Mouse (Mus musculus): Measurements from ENCODE around the gene Gm20388. TPM values are rescaled to one million over a fixed set of nuclear protein-coding genes. Genes with fewer than 3 reads are reported as not detected.
A peak's percentile ranks its signal among the peaks of the same experiment; 100 is the strongest.
"Not testable (repeated sequence)": the region's sequence is repeated elsewhere in the genome, so short reads cannot be mapped to it uniquely, and the experiment has no call there.

Gm20388 gene
- polyA plus RNA-seq, 1 experiment from 2014 or later: not detected

DNA sequence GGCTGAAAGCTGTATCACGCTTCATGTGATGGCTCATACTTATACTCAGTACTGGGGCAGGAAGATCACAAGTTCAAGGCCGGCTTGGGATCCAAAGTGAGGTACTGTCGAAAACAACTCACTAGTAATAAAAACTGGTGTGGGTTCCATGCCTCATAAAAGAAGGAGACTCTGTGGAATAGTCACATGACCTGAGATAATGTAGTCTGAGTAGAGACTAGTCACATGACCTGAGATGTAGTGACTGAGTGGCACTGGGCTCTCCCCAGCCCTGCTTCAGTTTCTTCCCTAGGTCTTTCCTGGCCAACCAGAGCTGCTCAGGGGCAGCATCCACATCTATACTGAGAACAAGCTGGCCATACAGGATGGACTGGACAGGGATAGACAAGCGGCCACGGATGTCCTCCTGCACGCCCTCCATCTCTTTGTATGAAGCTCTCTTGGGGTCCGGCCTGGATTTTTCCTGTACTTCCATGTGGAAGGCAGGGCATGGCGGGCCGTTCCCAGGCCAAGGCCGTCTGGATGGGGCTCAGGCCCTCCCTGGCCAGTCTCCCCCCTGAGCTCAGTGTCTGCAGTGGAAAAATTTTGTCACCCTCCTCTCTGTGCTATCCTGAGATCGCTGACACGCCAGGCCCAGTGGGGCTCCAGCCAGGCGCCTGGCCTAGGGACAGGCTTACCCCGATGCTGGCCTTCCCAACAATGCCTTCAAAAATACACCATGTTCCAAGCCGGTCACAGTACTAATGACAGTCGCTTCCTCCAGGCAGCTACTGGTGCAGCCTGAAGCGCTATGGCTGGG, 2713.4 kb downstream of the Gm20388 start:
- H3K4me1 ChIP-seq (replicated peaks; ENCODE audit: control insufficient read depth, insufficient read depth, low read length): no peaks in the 10 kb centered on the region
- ATAC-seq (ENCODE audit: low read depth): no peak
- H3K4me3 ChIP-seq (ENCODE audit: low read length): no peak overlapping the region
- no peak overlapping the region for H3K4me2 ChIP-seq (ENCODE audit: low read depth, low read length)
- H3K27ac ChIP-seq (ENCODE audit: low read length): no peak overlapping the region
- H3K27me3 ChIP-seq (ENCODE audit: control insufficient read depth, insufficient read depth, low read depth, low read length): no peaks in the 10 kb centered on the region
- no peak overlapping the region for H3K9ac ChIP-seq (ENCODE audit: low read length)
- WGBS: 83% methylated on average over 17 of the region's 17 CpGs
- no peaks in the 10 kb centered on the region for H3K36me3 ChIP-seq (ENCODE audit: control insufficient read depth, insufficient read depth, low read length)
- no peaks in the 10 kb centered on the region for H3K9me3 ChIP-seq (ENCODE audit: control insufficient read depth, low read length)

DNA sequence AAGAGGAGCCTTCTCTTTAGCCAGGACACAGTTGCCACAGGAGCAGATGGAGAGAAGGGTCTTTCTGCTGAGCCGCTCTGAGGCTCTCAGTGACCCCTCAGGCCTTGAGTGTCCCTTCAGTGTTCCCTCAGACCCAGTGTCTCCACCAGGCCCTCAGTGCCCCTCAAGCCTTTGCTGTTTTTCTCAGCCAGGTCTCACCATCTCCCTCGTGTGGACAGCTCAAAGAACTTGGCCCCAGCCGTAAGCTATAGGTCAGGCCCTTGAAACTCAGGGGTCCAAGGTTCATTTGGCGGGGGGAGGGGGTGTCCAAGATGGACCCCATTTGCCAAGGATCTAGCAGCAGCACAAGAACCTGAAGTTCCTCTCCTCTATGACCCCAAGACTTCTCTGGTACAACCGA, 2714.0 kb downstream of the Gm20388 start:
- Histone ChIP-seq H3K27ac (ENCODE audit: low read length) (no peak overlapping the region), H3K36me3 (ENCODE audit: control insufficient read depth, insufficient read depth, low read length) (no peaks in the 10 kb centered on the region), H3K4me2 (ENCODE audit: low read depth, low read length) (no peak overlapping the region), H3K4me3 (ENCODE audit: low read length) (no peak overlapping the region), H3K9me3 (ENCODE audit: control insufficient read depth, low read length) (no peaks in the 10 kb centered on the region), H3K4me1 (replicated peaks; ENCODE audit: control insufficient read depth, insufficient read depth, low read length) (no peaks in the 10 kb centered on the region), H3K27me3 (ENCODE audit: control insufficient read depth, insufficient read depth, low read depth, low read length) (no peaks in the 10 kb centered on the region), H3K9ac (ENCODE audit: low read length) (no peak overlapping the region)
- WGBS: 65% methylated on average over 5 of the region's 5 CpGs
- no peak for ATAC-seq (ENCODE audit: low read depth)

DNA sequence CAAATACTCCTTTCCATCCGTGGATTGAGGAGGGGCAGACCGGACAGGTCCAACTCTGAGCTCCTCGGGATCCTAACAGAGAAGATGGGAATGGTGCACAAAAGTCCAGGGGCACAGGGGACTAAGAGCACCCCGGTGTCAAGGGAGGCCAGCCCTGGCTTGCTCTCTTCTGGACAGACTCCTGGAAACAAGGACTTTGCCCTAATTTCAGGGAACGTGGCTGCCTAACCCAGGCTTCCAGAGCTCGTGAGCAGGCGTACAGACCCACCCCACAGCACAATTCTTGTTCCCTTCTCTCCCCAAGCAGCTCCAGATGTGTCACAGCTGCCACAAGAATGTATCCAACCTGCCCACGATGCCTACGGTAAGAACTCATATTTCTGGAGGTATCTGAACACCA, 2715.2 kb downstream of the Gm20388 start:
- H3K9me3 ChIP-seq (ENCODE audit: control insufficient read depth, low read length): no peaks in the 10 kb centered on the region
- no peak overlapping the region for H3K9ac ChIP-seq (ENCODE audit: low read length)
- H3K4me3 ChIP-seq (ENCODE audit: low read length): no peak overlapping the region
- 65% methylated on average over 9 of the region's 9 CpGs for WGBS
- H3K27ac ChIP-seq (ENCODE audit: low read length): no peak overlapping the region
- H3K36me3 ChIP-seq (ENCODE audit: control insufficient read depth, insufficient read depth, low read length): no peaks in the 10 kb centered on the region
- no peaks in the 10 kb centered on the region for H3K4me1 ChIP-seq (replicated peaks; ENCODE audit: control insufficient read depth, insufficient read depth, low read length)
- no peak overlapping the region for H3K4me2 ChIP-seq (ENCODE audit: low read depth, low read length)
- ATAC-seq (ENCODE audit: low read depth): no peak
- peaks cover 3% of the 10 kb centered on the region; the same call in 1 of the 2 replicates for H3K27me3 ChIP-seq (ENCODE audit: control insufficient read depth, insufficient read depth, low read depth, low read length)

DNA sequence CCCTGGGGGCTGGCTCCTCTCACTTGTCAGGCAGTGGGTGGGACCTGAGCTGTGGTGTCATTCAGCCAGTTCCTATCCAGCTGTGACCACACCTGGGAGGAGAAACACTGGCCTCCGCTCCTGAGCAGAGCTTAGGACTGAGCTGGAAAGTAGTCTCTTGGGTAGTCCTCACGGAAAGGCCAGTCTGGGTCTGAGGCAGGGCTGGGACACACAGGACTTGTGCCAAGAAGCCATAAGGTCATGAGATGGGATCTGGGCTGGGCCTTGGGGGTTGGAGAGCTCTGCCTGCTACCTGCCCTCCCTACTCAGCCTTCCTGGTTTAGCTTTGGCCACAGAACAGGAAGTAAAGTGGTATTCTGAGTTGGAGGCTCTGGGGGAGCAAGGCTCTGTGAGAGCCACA, 2716.3 kb downstream of the Gm20388 start:
- no peaks in the 10 kb centered on the region for H3K4me1 ChIP-seq (replicated peaks; ENCODE audit: control insufficient read depth, insufficient read depth, low read length)
- no peak for ATAC-seq (ENCODE audit: low read depth)
- peaks cover 3% of the 10 kb centered on the region; the same call in 1 of the 2 replicates for H3K27me3 ChIP-seq (ENCODE audit: control insufficient read depth, insufficient read depth, low read depth, low read length)
- H3K4me2 ChIP-seq (ENCODE audit: low read depth, low read length): no peak overlapping the region
- no peaks in the 10 kb centered on the region for H3K36me3 ChIP-seq (ENCODE audit: control insufficient read depth, insufficient read depth, low read length)
- H3K4me3 ChIP-seq (ENCODE audit: low read length): no peak overlapping the region
- no peaks in the 10 kb centered on the region for H3K9me3 ChIP-seq (ENCODE audit: control insufficient read depth, low read length)
- 88% methylated on average over 2 of the region's 2 CpGs for WGBS
- H3K9ac ChIP-seq (ENCODE audit: low read length): no peak overlapping the region
- no peak overlapping the region for H3K27ac ChIP-seq (ENCODE audit: low read length)

DNA sequence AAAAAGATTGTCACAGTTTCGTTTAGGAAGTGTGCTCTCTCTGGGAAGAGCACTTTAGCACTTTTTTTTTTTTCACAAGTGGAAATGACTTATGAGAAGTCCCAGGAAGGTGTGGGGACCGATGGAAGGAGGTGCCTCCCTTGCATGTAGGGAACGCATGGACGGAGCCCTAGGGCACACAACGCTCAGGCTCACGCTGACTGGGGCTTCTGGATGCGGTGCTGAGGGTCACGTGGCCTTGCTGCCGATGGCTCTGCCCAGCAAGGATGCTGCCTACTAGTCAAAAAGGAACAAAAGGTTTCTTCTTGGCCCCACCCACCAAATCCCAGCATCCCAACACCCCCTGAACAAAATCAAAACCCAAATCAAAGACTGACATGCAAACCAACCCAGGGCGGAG, 2718.7 kb downstream of the Gm20388 start:
- Histone ChIP-seq H3K36me3 (ENCODE audit: control insufficient read depth, insufficient read depth, low read length) (0 out of 2 replicates have a peak, but pooled peaks cover 4% of the 10 kb centered on the region), H3K4me2 (ENCODE audit: low read depth, low read length) (no peak overlapping the region), H3K27ac (ENCODE audit: low read length) (no peak overlapping the region), H3K9me3 (ENCODE audit: control insufficient read depth, low read length) (no peaks in the 10 kb centered on the region), H3K4me3 (ENCODE audit: low read length) (no peak overlapping the region), H3K27me3 (ENCODE audit: control insufficient read depth, insufficient read depth, low read depth, low read length) (peaks cover 3% of the 10 kb centered on the region; the same call in 1 of the 2 replicates), H3K9ac (ENCODE audit: low read length) (no peak overlapping the region), H3K4me1 (replicated peaks; ENCODE audit: control insufficient read depth, insufficient read depth, low read length) (no peaks in the 10 kb centered on the region)
- 48% methylated on average over 10 of the region's 10 CpGs for WGBS
- ATAC-seq (ENCODE audit: low read depth): no peak

DNA sequence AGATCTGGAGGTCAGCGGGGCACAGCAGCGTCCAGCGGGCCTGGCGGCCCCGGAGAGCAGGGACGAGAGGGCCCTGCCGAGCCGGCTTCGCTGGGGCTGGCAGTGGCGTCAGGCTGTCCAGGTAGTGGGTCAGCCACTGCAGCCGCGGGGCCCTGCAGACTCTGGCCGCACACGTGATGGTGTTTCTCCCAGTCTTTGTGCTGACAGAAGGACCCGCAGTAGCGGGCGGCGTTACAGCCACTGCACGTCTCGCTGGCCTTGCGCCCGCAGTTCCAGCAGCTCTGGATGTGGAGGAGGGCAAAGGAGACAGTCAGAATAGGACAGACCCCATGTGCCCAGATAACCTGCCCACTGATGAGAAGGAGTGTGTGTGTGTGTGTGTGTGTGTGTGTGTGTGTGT, 2720.1 kb downstream of the Gm20388 start:
- peak; percentile 31; the same call in 1 of the 2 replicates for ATAC-seq (ENCODE audit: low read depth)

DNA sequence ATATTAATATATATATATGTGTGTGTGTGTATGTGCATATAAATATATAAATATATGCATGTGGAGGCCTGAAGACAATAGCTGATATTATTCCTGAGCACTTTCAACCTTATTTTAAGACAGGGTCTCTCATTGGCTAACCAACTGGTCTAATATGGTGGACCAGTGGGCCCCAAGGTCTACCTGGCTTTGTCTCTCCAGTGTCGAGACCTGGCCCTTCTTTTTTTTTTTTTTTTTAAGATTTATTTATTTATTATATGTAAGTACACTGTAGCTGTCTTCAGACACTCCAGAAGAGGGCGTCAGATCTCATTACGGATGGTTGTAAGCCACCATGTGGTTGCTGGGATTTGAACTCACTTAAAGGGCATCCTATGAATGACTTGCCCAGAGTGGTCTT, 2721.5 kb downstream of the Gm20388 start:
- H3K27ac ChIP-seq (ENCODE audit: low read length); H3K4me3 ChIP-seq (ENCODE audit: low read length); H3K36me3 ChIP-seq (ENCODE audit: control insufficient read depth, insufficient read depth, low read length); H3K4me1 ChIP-seq (replicated peaks; ENCODE audit: control insufficient read depth, insufficient read depth, low read length); H3K27me3 ChIP-seq (ENCODE audit: control insufficient read depth, insufficient read depth, low read depth, low read length); H3K9me3 ChIP-seq (ENCODE audit: control insufficient read depth, low read length); H3K9ac ChIP-seq (ENCODE audit: low read length); ATAC-seq (ENCODE audit: low read depth); H3K4me2 ChIP-seq (ENCODE audit: low read depth, low read length): not testable (repeated sequence)
- 61% methylated on average over 3 of the region's 3 CpGs for WGBS

More for the DNA sequence above, 2720.1 kb downstream of the Gm20388 start:
- no peak overlapping the region for H3K9ac ChIP-seq (ENCODE audit: low read length)
- H3K4me2 ChIP-seq (ENCODE audit: low read depth, low read length): peak overlapping the region; percentile 27; the same call in 1 of the 2 replicates
- WGBS: 54% methylated on average over 22 of the region's 22 CpGs
- H3K27ac ChIP-seq (ENCODE audit: low read length): no peak overlapping the region
- no peaks in the 10 kb centered on the region for H3K4me1 ChIP-seq (replicated peaks; ENCODE audit: control insufficient read depth, insufficient read depth, low read length)
- 0 out of 2 replicates have a peak overlapping the region, but pooled peaks have one; percentile 8 for H3K4me3 ChIP-seq (ENCODE audit: low read length)
- peaks cover 3% of the 10 kb centered on the region; the same call in 1 of the 2 replicates for H3K27me3 ChIP-seq (ENCODE audit: control insufficient read depth, insufficient read depth, low read depth, low read length)
- H3K36me3 ChIP-seq (ENCODE audit: control insufficient read depth, insufficient read depth, low read length): 0 out of 2 replicates have a peak, but pooled peaks cover 4% of the 10 kb centered on the region
- no peaks in the 10 kb centered on the region for H3K9me3 ChIP-seq (ENCODE audit: control insufficient read depth, low read length)

DNA sequence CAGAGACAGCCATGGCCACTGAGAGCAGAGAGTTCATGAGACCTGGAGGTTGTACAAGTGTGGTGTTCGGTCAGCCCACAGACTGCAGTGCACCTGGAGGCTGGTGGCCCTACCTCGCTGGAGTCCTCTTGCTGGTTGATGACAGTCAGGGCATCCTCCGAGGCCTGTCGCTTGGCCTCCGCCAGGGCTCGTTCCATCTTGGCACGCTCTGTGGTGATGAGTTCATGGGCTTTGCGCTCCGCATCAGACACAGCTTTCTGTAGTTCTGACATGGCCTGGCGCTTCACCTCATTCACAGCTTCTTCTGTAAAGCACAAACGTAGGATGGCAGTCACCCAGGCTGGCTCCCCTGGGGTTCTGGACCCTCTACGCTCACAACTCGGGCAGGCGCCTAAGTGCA, 2722.6 kb downstream of the Gm20388 start:
- Histone ChIP-seq H3K4me1 (replicated peaks; ENCODE audit: control insufficient read depth, insufficient read depth, low read length) (peaks cover 3% of the 10 kb centered on the region; the same call in 1 of the 2 replicates), H3K36me3 (ENCODE audit: control insufficient read depth, insufficient read depth, low read length) (0 out of 2 replicates have a peak, but pooled peaks cover 4% of the 10 kb centered on the region), H3K4me3 (ENCODE audit: low read length) (no peak overlapping the region), H3K9me3 (ENCODE audit: control insufficient read depth, low read length) (no peaks in the 10 kb centered on the region), H3K4me2 (ENCODE audit: low read depth, low read length) (no peak overlapping the region), H3K27me3 (ENCODE audit: control insufficient read depth, insufficient read depth, low read depth, low read length) (peaks cover 3% of the 10 kb centered on the region; the same call in 1 of the 2 replicates), H3K27ac (ENCODE audit: low read length) (no peak overlapping the region), H3K9ac (ENCODE audit: low read length) (no peak overlapping the region)
- 87% methylated on average over 14 of the region's 14 CpGs for WGBS
- no peak for ATAC-seq (ENCODE audit: low read depth)

DNA sequence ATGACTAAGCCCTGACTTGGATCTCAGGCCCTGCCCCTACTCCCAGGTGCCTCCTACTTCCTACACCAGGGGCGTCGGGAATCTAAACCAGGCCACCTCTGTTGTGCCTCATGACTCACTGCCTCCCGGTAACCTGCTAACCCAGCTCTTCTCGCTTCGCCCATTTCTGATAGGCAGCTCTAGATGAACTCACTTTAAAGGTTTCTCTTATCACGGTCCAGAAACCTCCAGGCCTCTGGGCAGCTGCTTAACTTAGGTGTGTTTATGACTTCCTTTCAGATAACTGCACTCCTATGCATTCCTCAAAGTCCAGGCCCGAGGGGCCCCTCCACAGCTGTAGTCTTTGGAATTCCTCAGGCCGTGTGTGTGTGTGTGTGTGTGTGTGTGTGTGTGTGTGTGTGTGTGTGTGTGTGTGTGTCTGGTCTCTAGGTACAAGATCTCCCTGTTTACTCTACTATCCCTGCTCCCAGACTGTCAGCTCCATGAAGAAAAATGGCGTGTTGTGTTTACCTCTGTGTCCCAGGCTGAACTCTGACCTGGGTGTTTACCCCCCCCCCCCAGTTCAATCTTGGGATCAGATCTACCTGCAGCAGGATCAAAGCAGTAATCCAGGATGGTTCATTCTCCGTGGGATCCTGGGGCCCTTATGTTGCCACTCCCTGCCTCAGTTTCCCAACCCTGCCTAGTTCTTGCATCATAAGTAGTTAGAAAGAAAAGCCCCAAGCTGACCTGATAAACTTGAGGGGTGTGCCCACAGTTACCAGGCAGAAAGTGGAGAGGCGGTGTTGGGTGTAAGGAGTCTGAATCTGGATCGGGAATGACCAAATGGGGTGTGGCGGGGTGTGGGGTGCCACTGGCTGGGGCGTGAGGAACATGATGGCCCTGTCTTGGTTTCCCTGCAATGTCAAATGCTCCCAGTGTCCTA, 2725.5 kb downstream of the Gm20388 start:
- Histone ChIP-seq H3K4me1 (replicated peaks; ENCODE audit: control insufficient read depth, insufficient read depth, low read length) (peaks cover 23% of the 10 kb centered on the region), H3K9ac (ENCODE audit: low read length) (no peak overlapping the region), H3K36me3 (ENCODE audit: control insufficient read depth, insufficient read depth, low read length) (0 out of 2 replicates have a peak, but pooled peaks cover 4% of the 10 kb centered on the region), H3K9me3 (ENCODE audit: control insufficient read depth, low read length) (no peaks in the 10 kb centered on the region), H3K4me2 (ENCODE audit: low read depth, low read length) (no peak overlapping the region), H3K27me3 (ENCODE audit: control insufficient read depth, insufficient read depth, low read depth, low read length) (no peaks in the 10 kb centered on the region), H3K27ac (ENCODE audit: low read length) (no peak overlapping the region), H3K4me3 (ENCODE audit: low read length) (no peak overlapping the region)
- no peak for ATAC-seq (ENCODE audit: low read depth)
- 40% methylated on average over 14 of the region's 14 CpGs for WGBS
